Mouse (Mus musculus): Measurements from ENCODE around the gene Arhgap32. TPM values are rescaled to one million over a fixed set of nuclear protein-coding genes. Genes with fewer than 3 reads are reported as not detected.

Gene Arhgap32
- total and polyA plus RNA-seq, 3 experiments: 0.06 to 0.15 TPM; not detected in 1

- Histone ChIP-seq H3K79me2 (ENCODE audit: control insufficient read depth, insufficient read depth, low read length, poor library complexity) (no peaks in the 10 kb centered on the region), H3K36me3 (ENCODE audit: control insufficient read depth in 1 of 2, insufficient read depth in 2 of 2, low read length in 2 of 2) (no peaks in the 10 kb centered on the region), H3K4me3 (ENCODE audit: control insufficient read depth in 1 of 2, insufficient read depth in 1 of 2, low read depth in 2 of 2, low read length in 2 of 2) (no peak overlapping the region), H3K9ac (ENCODE audit: control insufficient read depth, low read depth, low read length, poor library complexity, severe bottlenecking) (no peak overlapping the region), H3K27ac (ENCODE audit: control insufficient read depth, low read depth, low read length) (no peak overlapping the region), H3K4me1 (ENCODE audit: control insufficient read depth in 1 of 2, insufficient read depth in 2 of 2, low read length in 2 of 2) (no peaks in the 10 kb centered on the region), H3K9me3 (replicated peaks; ENCODE audit: insufficient read depth, low read length) (no peaks in the 10 kb centered on the region), H3K27me3 (ENCODE audit: control insufficient read depth in 1 of 2, insufficient read depth in 2 of 2, low read length in 2 of 2) (peaks cover 0 to 4% of the 10 kb centered on the region in 2 experiments; a peak in 1 of 4 replicates)
- no peak for TF ChIP-seq ZNF384 (IDR thresholded peaks at IDR 0.05; ENCODE audit: low read depth, low read length)
- no peak for TF ChIP-seq MAX (IDR thresholded peaks at IDR 0.05; ENCODE audit: low read length)
- no peak for TF ChIP-seq GATA1 (IDR thresholded peaks at IDR 0.05; ENCODE audit: low read depth, low read length)
- TF ChIP-seq TCF12 (IDR thresholded peaks at IDR 0.05; ENCODE audit: low read depth, low read length): no peak
- TF ChIP-seq UBTF (IDR thresholded peaks at IDR 0.05; ENCODE audit: borderline replicate concordance, insufficient read depth, low read depth, low read length): no peak
- no peak for TF ChIP-seq SIN3A (IDR thresholded peaks at IDR 0.05; ENCODE audit: low read length)
- TF ChIP-seq USF2 (IDR thresholded peaks at IDR 0.05; ENCODE audit: borderline replicate concordance in 1 of 2, insufficient read depth in 1 of 2, low read depth in 1 of 2, low read length in 2 of 2): no peak
- no peak for TF ChIP-seq MAFK (IDR thresholded peaks at IDR 0.05; ENCODE audit: borderline replicate concordance, low read depth, low read length)
- no peak for TF ChIP-seq POLR2AphosphoS2 (IDR thresholded peaks at IDR 0.05; ENCODE audit: low read length)
- no peak for TF ChIP-seq JUND (IDR thresholded peaks at IDR 0.05; ENCODE audit: low read depth, low read length)
- TF ChIP-seq USF1 (IDR thresholded peaks at IDR 0.05; ENCODE audit: low read depth, low read length): no peak
- TF ChIP-seq RCOR1 (IDR thresholded peaks at IDR 0.05; ENCODE audit: low read depth, low read length): no peak
- TF ChIP-seq ZC3H11A (IDR thresholded peaks at IDR 0.05; ENCODE audit: low read depth, low read length): no peak
- TF ChIP-seq KAT2A (conservative IDR thresholded peaks at IDR 0.05; ENCODE audit: low read depth, low read length): no peak
- no peak for TF ChIP-seq NRF1 (IDR thresholded peaks at IDR 0.05; ENCODE audit: insufficient read depth, low read depth, low read length, poor library complexity, severe bottlenecking)
- TF ChIP-seq CHD2 (IDR thresholded peaks at IDR 0.05; ENCODE audit: low read length): no peak
- no peak for TF ChIP-seq E2F4 (IDR thresholded peaks at IDR 0.05; ENCODE audit: borderline replicate concordance, low read depth, low read length)
- no peak for DNase-seq (ENCODE audit: low read depth, low spot score)
These were observed 111.1 kb downstream of the Arhgap32 start for GRCm38 (mm10) chr9:32227034-32227433.

DNA sequence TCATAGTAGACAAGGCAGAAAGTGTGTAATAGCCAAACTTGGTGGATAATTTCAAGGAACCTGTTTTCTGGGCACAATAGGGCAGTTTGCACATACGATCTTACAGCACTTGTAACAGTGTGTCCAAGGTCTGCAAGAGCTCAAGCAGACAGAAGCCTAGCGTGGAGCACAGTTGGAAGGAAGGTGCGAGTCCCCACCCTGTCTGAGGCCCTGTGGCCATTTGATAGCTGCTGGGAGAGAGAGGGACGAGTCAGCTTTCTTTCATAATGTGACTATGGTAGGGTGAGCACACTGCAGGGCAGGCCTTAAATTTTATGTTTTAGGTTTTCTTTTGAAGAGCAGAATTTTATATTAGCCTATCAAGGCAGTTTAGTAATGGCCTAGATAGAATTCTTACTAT is 117.7 kb downstream of the Arhgap32 start:
- Histone ChIP-seq H3K79me2 (ENCODE audit: control insufficient read depth, insufficient read depth, low read length, poor library complexity) (no peaks in the 10 kb centered on the region), H3K9me3 (replicated peaks; ENCODE audit: insufficient read depth, low read length) (no peaks in the 10 kb centered on the region), H3K4me1 (ENCODE audit: control insufficient read depth in 1 of 2, insufficient read depth in 2 of 2, low read length in 2 of 2) (no peaks in the 10 kb centered on the region), H3K27ac (ENCODE audit: control insufficient read depth, low read depth, low read length) (no peak overlapping the region), H3K27me3 (ENCODE audit: control insufficient read depth in 1 of 2, insufficient read depth in 2 of 2, low read length in 2 of 2) (peaks cover 2% of the 10 kb centered on the region in 2 experiments; a peak in 2 of 4 replicates), H3K9ac (ENCODE audit: control insufficient read depth, low read depth, low read length, poor library complexity, severe bottlenecking) (no peak overlapping the region), H3K4me3 (ENCODE audit: control insufficient read depth in 1 of 2, insufficient read depth in 1 of 2, low read depth in 2 of 2, low read length in 2 of 2) (no peak overlapping the region), H3K36me3 (ENCODE audit: control insufficient read depth in 1 of 2, insufficient read depth in 2 of 2, low read length in 2 of 2) (no peaks in the 10 kb centered on the region)
- DNase-seq (ENCODE audit: low read depth, low spot score): no peak
- TF ChIP-seq JUND (IDR thresholded peaks at IDR 0.05; ENCODE audit: low read depth, low read length) (no peak), ZC3H11A (IDR thresholded peaks at IDR 0.05; ENCODE audit: low read depth, low read length) (no peak), POLR2A (IDR thresholded peaks at IDR 0.05; ENCODE audit: control insufficient read depth in 1 of 2, insufficient read depth in 1 of 2, low read depth in 1 of 2, low read length in 2 of 2, poor library complexity in 1 of 2) (no peak), ELF1 (IDR thresholded peaks at IDR 0.05; ENCODE audit: low read depth, low read length) (no peak), USF2 (IDR thresholded peaks at IDR 0.05; ENCODE audit: borderline replicate concordance in 1 of 2, insufficient read depth in 1 of 2, low read depth in 1 of 2, low read length in 2 of 2) (no peak), CHD1 (IDR thresholded peaks at IDR 0.05; ENCODE audit: low read depth, low read length) (no peak), ETS1 (IDR thresholded peaks at IDR 0.05; ENCODE audit: low read depth, low read length) (no peak)
